Mouse (Mus musculus) regulatory T cell (primary cell): ENCODE data around the gene Tbc1d25.

Experiments
- in situ Hi-C: fragments of 300-600 bp; cut with MboI, MseI; formaldehyde crosslinking; loops from one replicate; pipeline ENCODE4 v1.15.1; 2025; ENCODE audit warnings: high pct_unique_total_duplicates

Tbc1d25 gene

GRCm38 (mm10) chrX:8179646-8180045 lies 3.7 kb upstream of the Tbc1d25 start:
- in situ Hi-C loops: no loop called here

GRCm38 (mm10) chrX:8178871-8179270 lies 2.9 kb upstream of the Tbc1d25 start:
- in situ Hi-C loops: no loop called here

- in situ Hi-C loops: no loop called here
Measured at GRCm38 (mm10) chrX:8175169-8175503, 845 bp downstream of the Tbc1d25 start.

- in situ Hi-C loops: no loop called here
Measured at GRCm38 (mm10) chrX:8167716-8168647, 8.0 kb downstream of the Tbc1d25 start.

GRCm38 (mm10) chrX:8164471-8164870 lies 11.5 kb downstream of the Tbc1d25 start:
- in situ Hi-C loops: no loop called here

- in situ Hi-C loops: no loop called here
Measured at GRCm38 (mm10) chrX:8163076-8163475, 12.9 kb downstream of the Tbc1d25 start.

- in situ Hi-C loops: no loop called here
Measured at GRCm38 (mm10) chrX:8145153-8145991, 30.6 kb downstream of the Tbc1d25 start, which contains the start of gene Rbm3. TSS of gene Rbm3 (minus strand) at chrX:8145880.

GRCm38 (mm10) chrX:8143750-8144149 lies 32.2 kb downstream of the Tbc1d25 start:
- in situ Hi-C loops: no loop called here

GRCm38 (mm10) chrX:8142948-8143347 lies 33.0 kb downstream of the Tbc1d25 start:
- in situ Hi-C loops: no loop called here

- in situ Hi-C loops: no loop called here
Measured at GRCm38 (mm10) chrX:8141058-8141457, 34.9 kb downstream of the Tbc1d25 start.

- in situ Hi-C loops: no loop called here
Measured at GRCm38 (mm10) chrX:8140446-8140845, 35.5 kb downstream of the Tbc1d25 start.

- in situ Hi-C loops: no loop called here
Measured at GRCm38 (mm10) chrX:8139480-8139879, 36.5 kb downstream of the Tbc1d25 start.

GRCm38 (mm10) chrX:8135886-8136285 lies 40.1 kb downstream of the Tbc1d25 start:
- in situ Hi-C loops: no loop called here

- in situ Hi-C loops: no loop called here
Measured at GRCm38 (mm10) chrX:8132017-8132976, 43.7 kb downstream of the Tbc1d25 start, which contains the start of gene Wdr13. TSS of gene Wdr13 (minus strand) at chrX:8132892.

GRCm38 (mm10) chrX:8131393-8131792 lies 44.6 kb downstream of the Tbc1d25 start:
- in situ Hi-C loops: no loop called here

- in situ Hi-C loops: no loop called here
Measured at GRCm38 (mm10) chrX:8125235-8125634, 50.7 kb downstream of the Tbc1d25 start.

GRCm38 (mm10) chrX:8123821-8124470 lies 52.0 kb downstream of the Tbc1d25 start:
- in situ Hi-C loops: no loop called here

GRCm38 (mm10) chrX:8117264-8117663 lies 58.7 kb downstream of the Tbc1d25 start:
- in situ Hi-C loops: no loop called here

- in situ Hi-C loops: no loop called here
Measured at GRCm38 (mm10) chrX:8115275-8115674, 60.7 kb downstream of the Tbc1d25 start.

- in situ Hi-C loops: no loop called here
Measured at GRCm38 (mm10) chrX:8105019-8105418, 71.0 kb downstream of the Tbc1d25 start.
